Mouse (Mus musculus) lung, embryonic 14.5 days (tissue): ENCODE results near the gene Entpd5. TPM values are rescaled to one million over a fixed set of nuclear protein-coding genes. Genes with fewer than 3 reads are reported as not detected.

Source experiments
- ATAC-seq: fragments of 200-750 bp; cut with Nextera tagmentation; 2 replicates; pipeline ENCODE4 v1.8.0; 2017; ENCODE audit warnings: mild to moderate bottlenecking, moderate TSS enrichment, moderate library complexity; ENCODE audit not compliant: insufficient read depth
- DNase-seq: peaks from one replicate; pipeline ENCODE4 v3.0.0-alpha.2; 2015
- H3K27ac ChIP-seq: fragments of 300-500 bp; sonication (generic); 2 replicates; pipeline ENCODE4 v1.5.1; 2014; ENCODE audit warnings: low read depth, mild to moderate bottlenecking, moderate library complexity
- H3K27me3 ChIP-seq: fragments of 300-500 bp; sonication (generic); 2 replicates; pipeline ENCODE4 v1.6.1; 2014; ENCODE audit warnings: low read length, control low read depth; ENCODE audit not compliant: insufficient read depth
- H3K36me3 ChIP-seq: fragments of 300-500 bp; sonication (generic); 2 replicates; pipeline ENCODE4 v1.6.1; 2014; ENCODE audit warnings: control low read depth; ENCODE audit not compliant: insufficient read depth
- H3K4me1 ChIP-seq: fragments of 300-500 bp; sonication (generic); 2 replicates; pipeline ENCODE4 v1.6.1; 2014; ENCODE audit warnings: antibody characterized with exemption, control low read depth; ENCODE audit not compliant: insufficient read depth
- H3K4me2 ChIP-seq: fragments of 300-500 bp; sonication (generic); 2 replicates; pipeline ENCODE4 v1.6.1; 2014; ENCODE audit warnings: mild to moderate bottlenecking
- H3K4me3 ChIP-seq: fragments of 300-500 bp; sonication (generic); 2 replicates; pipeline ENCODE4 v1.5.1; 2014; ENCODE audit warnings: low read depth, low read length
- H3K9ac ChIP-seq: fragments of 300-500 bp; sonication (generic); 2 replicates; pipeline ENCODE4 v1.6.1; 2014
- H3K9me3 ChIP-seq: fragments of 300-500 bp; sonication (generic); 2 replicates; pipeline ENCODE4 v1.6.1; 2016; ENCODE audit warnings: low read depth, low read length, control low read depth
- CTCF ChIP-seq: IDR thresholded peaks from 2 replicates; pipeline ENCODE4 v1.5.1; 2016; ENCODE audit warnings: antibody characterized with exemption, low read depth
- WGBS: fragments of 180-500 bp; shearing (Covaris S2); extraction: QIAGEN DNeasy Blood & Tissue Kit; methylation state at CpG from one replicate; pipeline ENCODE4 v1.1.7; 2014; 5-methylcytosine and 5-hydroxymethylcytosine counted together
- polyA plus RNA-seq: library from polyadenylated mRNA; unstranded; fragments of >200 nt; fragmentation: Nextera tagmentation; extraction: Ambion mirVana; gene quantifications from 2 replicates; pipeline ENCODE4 v1.2.1, GENCODE M21; 2014

Entpd5 gene
- polyA plus RNA-seq, 1 experiment from 2014 or later: 15.4 TPM

DNA sequence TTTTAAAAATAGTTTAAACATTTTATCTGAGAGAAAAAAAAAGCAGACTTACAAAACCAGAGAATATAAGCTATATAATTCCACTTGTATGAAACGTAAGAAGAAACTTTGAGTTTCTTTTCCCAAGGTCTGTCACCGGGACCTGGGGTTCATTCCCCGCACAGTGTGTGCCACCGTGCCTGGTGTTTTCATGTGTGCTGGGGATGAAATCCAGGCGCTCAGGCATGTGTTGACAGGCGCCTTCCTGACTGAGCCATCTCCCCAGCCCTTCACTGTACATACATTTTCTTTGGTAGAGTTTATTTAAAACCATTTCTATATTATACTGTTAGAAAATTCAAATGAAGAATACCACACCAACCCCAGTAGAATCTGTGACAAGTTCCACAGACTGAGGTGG is 18.5 kb downstream of the Entpd5 start:
- DNase-seq (no peak), ATAC-seq (no peak)
- Histone ChIP-seq H3K27me3 (no peaks in the 10 kb centered on the region), H3K4me1 (no peaks in the 10 kb centered on the region), H3K9ac (no peak overlapping the region), H3K36me3 (0 out of 2 replicates have a peak, but pooled peaks cover 4% of the 10 kb centered on the region), H3K27ac (no peak overlapping the region), H3K4me2 (no peak overlapping the region), H3K4me3 (no peak overlapping the region), H3K9me3 (no peaks in the 10 kb centered on the region)
- TF ChIP-seq CTCF: no peak
- WGBS: 69% methylated on average over 6 of the region's 6 CpGs

DNA sequence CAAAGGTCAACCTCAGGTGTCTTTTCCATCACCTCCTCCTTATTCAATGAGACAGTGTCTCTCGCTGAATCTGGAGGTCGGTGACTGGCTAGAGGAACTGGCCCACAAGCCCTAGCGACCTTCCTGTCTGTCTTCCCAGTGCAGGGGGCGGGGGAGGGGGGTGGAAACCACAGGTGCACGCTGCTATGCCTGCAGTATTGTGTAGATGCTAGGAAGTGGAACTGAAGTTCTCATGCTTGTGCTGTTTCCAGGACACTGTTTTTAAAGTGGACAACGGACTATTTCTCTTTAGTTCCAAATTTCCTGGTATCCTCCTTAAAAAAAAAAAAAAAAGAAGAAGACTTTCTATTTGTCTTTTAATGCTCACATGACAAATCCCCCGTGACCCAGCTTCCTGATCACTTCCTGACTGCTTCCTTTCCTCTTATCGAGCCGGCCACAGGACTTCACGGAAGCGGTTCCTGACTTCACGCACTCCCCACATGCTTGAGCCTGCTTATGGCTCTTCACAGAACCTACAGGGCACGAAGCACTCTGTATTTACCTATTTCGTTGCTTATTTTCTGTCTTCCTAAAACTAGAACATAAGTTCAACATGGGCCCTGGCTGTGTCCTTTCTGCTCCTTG is 19.9 kb downstream of the Entpd5 start:
- Histone ChIP-seq H3K9ac (no peak overlapping the region), H3K4me2 (no peak overlapping the region), H3K9me3 (no peaks in the 10 kb centered on the region), H3K4me1 (0 out of 2 replicates have a peak, but pooled peaks cover 3% of the 10 kb centered on the region), H3K36me3 (0 out of 2 replicates have a peak, but pooled peaks cover 4% of the 10 kb centered on the region), H3K27ac (no peak overlapping the region), H3K4me3 (no peak overlapping the region), H3K27me3 (no peaks in the 10 kb centered on the region)
- ATAC-seq (no peak), DNase-seq (peak; percentile 5)
- WGBS: 65% methylated on average over 14 of the region's 14 CpGs
- TF ChIP-seq CTCF: no peak

DNA sequence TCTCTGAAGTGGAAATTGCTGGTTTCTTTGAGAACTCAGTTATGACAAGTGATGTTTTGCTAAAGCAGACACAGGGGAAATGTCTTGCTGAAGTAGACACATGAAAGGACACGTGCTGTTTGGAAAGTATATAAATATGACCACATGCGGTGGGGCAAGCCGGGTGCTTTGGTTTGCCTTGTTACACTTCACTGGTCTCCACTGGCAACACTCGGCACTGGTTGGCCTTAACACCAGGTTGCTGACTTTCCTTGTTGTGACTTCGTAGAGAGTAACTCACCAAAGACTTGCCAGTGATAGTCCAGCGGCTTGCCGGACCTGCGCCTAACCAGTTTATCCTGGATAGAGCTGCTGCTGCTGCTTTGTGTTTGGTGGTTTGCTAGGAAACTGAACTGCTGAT is 20.7 kb downstream of the Entpd5 start:
- WGBS: 84% methylated on average over 8 of the region's 8 CpGs

DNA sequence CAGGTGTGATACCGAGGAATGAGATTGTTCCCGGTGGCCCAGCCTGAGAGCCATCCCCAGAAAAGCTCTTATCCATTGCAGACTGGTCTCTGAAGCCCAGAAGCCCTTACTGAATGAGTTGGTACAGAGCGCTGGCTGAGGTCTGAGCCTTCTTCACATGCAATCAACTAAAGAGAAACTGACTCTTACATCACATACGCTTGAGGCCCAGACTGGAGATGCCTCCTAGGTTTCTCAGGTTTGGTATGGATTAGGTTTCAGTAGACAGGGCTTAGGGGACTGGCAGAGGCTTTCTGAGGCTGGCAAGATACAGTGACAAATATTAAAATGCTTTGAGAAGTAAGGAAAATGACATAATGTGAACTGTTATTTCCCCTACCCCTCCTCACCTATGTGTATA is 23.4 kb downstream of the Entpd5 start:
- Histone ChIP-seq H3K27ac (peak overlapping the region; percentile 80), H3K36me3 (0 out of 2 replicates have a peak, but pooled peaks cover 4% of the 10 kb centered on the region), H3K4me1 (0 out of 2 replicates have a peak, but pooled peaks cover 3% of the 10 kb centered on the region), H3K9me3 (no peaks in the 10 kb centered on the region), H3K4me2 (no peak overlapping the region), H3K27me3 (no peaks in the 10 kb centered on the region), H3K4me3 (no peak overlapping the region), H3K9ac (no peak overlapping the region)
- no peak for TF ChIP-seq CTCF
- no peak for DNase-seq
- 89% methylated on average over 4 of the region's 4 CpGs for WGBS
- ATAC-seq: no peak

More for the DNA sequence above, 20.7 kb downstream of the Entpd5 start:
- Histone ChIP-seq H3K36me3 (0 out of 2 replicates have a peak, but pooled peaks cover 4% of the 10 kb centered on the region), H3K27me3 (no peaks in the 10 kb centered on the region), H3K27ac (no peak overlapping the region), H3K4me3 (no peak overlapping the region), H3K4me2 (no peak overlapping the region), H3K9ac (no peak overlapping the region), H3K9me3 (no peaks in the 10 kb centered on the region), H3K4me1 (0 out of 2 replicates have a peak, but pooled peaks cover 3% of the 10 kb centered on the region)
- TF ChIP-seq CTCF: no peak
- no peak for ATAC-seq
- DNase-seq: no peak

DNA sequence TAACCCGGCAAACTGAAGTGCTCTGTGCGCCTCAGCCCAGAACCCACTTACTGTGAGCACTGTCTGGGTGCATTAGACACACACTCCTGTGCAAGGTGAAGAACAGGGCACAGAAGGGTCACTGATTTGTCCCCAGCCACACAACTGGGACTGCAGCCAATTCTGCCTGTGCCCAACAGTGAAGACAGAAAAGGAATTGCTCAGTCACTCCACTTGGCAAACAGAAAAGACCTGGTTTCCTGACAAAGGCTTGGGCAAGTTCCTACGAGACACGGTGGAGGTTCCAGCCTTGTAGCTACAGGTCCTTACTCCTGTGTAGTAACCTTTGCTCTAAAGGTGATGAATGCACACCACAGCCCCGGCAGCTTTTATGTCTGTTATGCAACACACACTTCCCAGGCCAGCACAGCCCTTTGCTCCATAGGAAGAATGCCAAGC is 24.2 kb downstream of the Entpd5 start:
- Histone ChIP-seq H3K27me3 (no peaks in the 10 kb centered on the region), H3K27ac (peak overlapping the region; percentile 80), H3K9ac (no peak overlapping the region), H3K4me3 (no peak overlapping the region), H3K36me3 (0 out of 2 replicates have a peak, but pooled peaks cover 4% of the 10 kb centered on the region), H3K9me3 (no peaks in the 10 kb centered on the region), H3K4me2 (no peak overlapping the region), H3K4me1 (0 out of 2 replicates have a peak, but pooled peaks cover 3% of the 10 kb centered on the region)
- TF ChIP-seq CTCF: no peak
- ATAC-seq: peak; percentile 52
- 46% methylated on average over 5 of the region's 5 CpGs for WGBS
- peak; percentile 68 for DNase-seq

DNA sequence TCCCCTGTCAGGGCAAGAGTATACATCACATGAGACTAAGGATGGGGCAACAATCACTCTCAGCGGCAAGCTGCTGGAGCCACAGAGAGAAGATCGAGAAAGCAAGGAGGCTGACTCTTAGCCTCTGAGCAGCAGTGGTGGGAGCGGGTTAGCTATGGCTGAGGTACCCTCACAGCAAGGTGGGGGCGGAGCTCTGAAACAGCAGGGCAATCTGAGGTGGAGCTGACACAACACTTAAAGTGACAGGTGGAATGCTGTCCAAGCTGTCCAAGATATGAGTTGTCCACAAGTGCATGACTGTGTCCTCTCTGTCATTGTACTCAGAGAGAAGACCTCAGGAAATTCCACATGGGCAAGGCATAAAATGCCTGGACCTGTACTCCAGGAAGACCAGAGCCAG is 26.5 kb downstream of the Entpd5 start:
- H3K4me2 ChIP-seq: no peak overlapping the region
- ATAC-seq (no peak), DNase-seq (no peak)
- no peak overlapping the region for H3K27ac ChIP-seq
- 78% methylated on average over 4 of the region's 4 CpGs for WGBS
- no peaks in the 10 kb centered on the region for H3K9me3 ChIP-seq
- no peak for TF ChIP-seq CTCF
- H3K36me3 ChIP-seq: 0 out of 2 replicates have a peak, but pooled peaks cover 3% of the 10 kb centered on the region
- no peak overlapping the region for H3K4me3 ChIP-seq
- 0 out of 2 replicates have a peak, but pooled peaks cover 3% of the 10 kb centered on the region for H3K4me1 ChIP-seq
- no peaks in the 10 kb centered on the region for H3K27me3 ChIP-seq
- no peak overlapping the region for H3K9ac ChIP-seq

DNA sequence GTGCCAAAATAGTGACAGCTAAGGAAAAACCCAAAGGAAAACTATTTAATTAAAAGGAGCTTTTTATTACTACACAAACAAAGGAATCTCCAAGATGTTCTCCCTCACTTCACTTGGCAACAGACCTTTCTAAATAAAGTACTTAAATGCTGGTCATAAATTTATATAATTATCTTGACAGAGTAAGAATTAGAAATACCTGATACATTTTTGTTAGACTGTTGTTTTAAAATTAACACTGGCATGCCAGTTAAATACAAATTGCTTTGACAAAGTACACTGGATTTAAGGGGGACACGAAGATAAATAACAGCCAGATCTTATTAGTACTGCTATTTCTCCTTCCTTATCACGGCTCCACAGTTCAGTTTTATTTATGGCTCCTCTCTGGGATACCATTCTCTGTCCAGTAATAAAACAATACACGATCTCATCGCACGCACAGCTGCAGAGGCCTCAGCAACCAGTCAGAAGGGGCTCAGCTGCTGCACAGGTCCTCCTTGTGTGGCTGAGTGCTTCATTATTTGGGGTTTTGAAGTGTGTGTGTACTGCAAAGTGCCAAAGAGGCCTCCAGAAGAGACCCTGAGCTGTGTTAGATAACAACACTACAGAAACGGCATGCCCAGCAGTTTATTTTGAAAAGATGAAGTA is 34.9 kb downstream of the Entpd5 start:
- 71% methylated on average over 6 of the region's 6 CpGs for WGBS
- TF ChIP-seq CTCF: no peak
- Histone ChIP-seq H3K4me3 (no peak overlapping the region), H3K4me1 (no peaks in the 10 kb centered on the region), H3K27ac (no peak overlapping the region), H3K9ac (no peak overlapping the region), H3K27me3 (no peaks in the 10 kb centered on the region), H3K4me2 (no peak overlapping the region), H3K36me3 (peaks cover 61% of the 10 kb centered on the region), H3K9me3 (no peaks in the 10 kb centered on the region)
- DNase-seq (no peak), ATAC-seq (no peak)
